In the genomic region with DNA sequence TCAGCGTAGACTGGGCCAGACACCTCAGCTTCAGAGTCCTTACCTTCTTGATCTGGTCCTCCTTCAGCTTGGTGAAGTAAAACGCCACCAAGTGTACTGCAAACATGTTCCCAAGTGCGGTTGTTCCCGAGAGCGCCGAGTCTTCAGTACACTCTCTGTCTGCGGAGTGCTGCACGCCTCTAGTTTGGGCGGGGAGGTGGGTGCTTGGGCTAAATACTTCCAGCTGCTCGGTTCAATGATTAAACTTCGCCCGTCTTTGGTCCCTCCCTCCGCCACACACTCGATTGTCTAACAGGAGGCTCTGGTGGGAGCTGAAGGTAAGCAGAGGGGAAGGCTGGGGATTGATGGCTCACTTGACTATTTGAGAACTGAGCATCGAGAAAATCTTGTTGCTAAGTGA, we compare ENCODE assay signal across 11 mouse cellular contexts. TPM values are rescaled to one million over a fixed set of nuclear protein-coding genes. Genes with fewer than 3 reads are reported as not detected.
DNase-seq lines count a peak whose midpoint lies in the region; ATAC-seq and TF ChIP-seq lines count a peak whose summit lies in the region.
"Had no signal": no experiment of that assay in that cellular context is flagged by ENCODE, and none has a peak within 500 bp of the region (broad histone marks: within the 10 kb centered on the region; RNA-seq: fewer than 3 reads in every experiment).

A gene (minus strand): TSS at position 237 of the 400 bp plus-strand sequence.

- peak within 1 kb of the TSS; percentile 52 for H3K9ac ChIP-seq in embryonic facial prominence, embryonic 13.5 days
- no peak within 1 kb of the TSS for H3K9ac ChIP-seq in lung, postnatal 0 days (replicated peaks; ENCODE audit: low read depth)

- TF ChIP-seq EP300 in lung, postnatal 0 days (IDR thresholded peaks at IDR 0.05): peak; percentile 59; the same call in 1 of the 2 replicates

- H3K4me1 ChIP-seq in embryonic facial prominence, embryonic 13.5 days: peaks cover 18% of the 10 kb centered on the region
- H3K4me1 ChIP-seq in lung, postnatal 0 days (ENCODE audit: insufficient read depth, low read depth, low read length): peaks cover 8% of the 10 kb centered on the region; the same call in 1 of the 2 replicates

- TF ChIP-seq CTCF in lung, postnatal 0 days (IDR thresholded peaks at IDR 0.05): no peak

- no peak for ATAC-seq in embryonic facial prominence, embryonic 13.5 days (ENCODE audit: insufficient number of reproducible peaks, insufficient read depth, low FRiP score, low TSS enrichment, low read depth)
- peak; percentile 81 for ATAC-seq in lung, postnatal 0 days

- no peaks in the 10 kb centered on the region for H3K9me3 ChIP-seq in embryonic facial prominence, embryonic 13.5 days
- H3K9me3 ChIP-seq in lung, postnatal 0 days (ENCODE audit: low read length): no peaks in the 10 kb centered on the region

- H3K27ac ChIP-seq in embryonic facial prominence, embryonic 13.5 days: no peak within 1 kb of the TSS
- peak within 1 kb of the TSS; percentile 66; the same call in 1 of the 2 replicates for H3K27ac ChIP-seq in lung, postnatal 0 days (ENCODE audit: low read length)

- peak within 1 kb of the TSS; percentile 5; the same call in 1 of the 2 replicates for H3K4me3 ChIP-seq in embryonic facial prominence, embryonic 13.5 days
- no peak within 1 kb of the TSS for H3K4me3 ChIP-seq in lung, postnatal 0 days (ENCODE audit: low read depth, low read length)

- H3K27me3 ChIP-seq in embryonic facial prominence, embryonic 13.5 days: no peaks in the 10 kb centered on the region
- no peaks in the 10 kb centered on the region for H3K27me3 ChIP-seq in lung, postnatal 0 days (replicated peaks; ENCODE audit: insufficient read depth, low read length)

- H3K4me2 ChIP-seq in embryonic facial prominence, embryonic 13.5 days: peak within 1 kb of the TSS; percentile 37
- 0 out of 2 replicates have a peak within 1 kb of the TSS, but pooled peaks have one; percentile 5 for H3K4me2 ChIP-seq in lung, postnatal 0 days (replicated peaks; ENCODE audit: low read depth, low read length)

- no peaks in the 10 kb centered on the region for H3K36me3 ChIP-seq in embryonic facial prominence, embryonic 13.5 days
- no peaks in the 10 kb centered on the region for H3K36me3 ChIP-seq in lung, postnatal 0 days (ENCODE audit: insufficient read depth, low read length)

- DNase-seq in ZHBTc4 (ENCODE audit: low read depth, low spot score) (peak; percentile 46), MN1 (ENCODE audit: low spot score) (no peak)
- DNase-seq in large intestine, adult 2 months (ENCODE audit: low read depth, low spot score): no peak
- peak; percentile 81 for DNase-seq in lung, postnatal 0 days (ENCODE audit: low spot score)
- DNase-seq in gastrocnemius, adult 18-20 months (ENCODE audit: low spot score): no peak
- DNase-seq in cerebellum, postnatal 4 days (ENCODE audit: low spot score in 2 of 2): no peak
- DNase-seq: cerebellum, adult 9-11 months; gastrocnemius, postnatal 36 days; spleen, adult 18-20 months had no signal

- 25% methylated on average over 15 of the region's 15 CpGs for WGBS in embryonic facial prominence, embryonic 13.5 days
- 16% methylated on average over 15 of the region's 15 CpGs for WGBS in large intestine, adult 2 months
- WGBS in lung, postnatal 0 days: 36% methylated on average over 15 of the region's 15 CpGs

RNA-seq across cellular contexts. Expression of the gene that starts here (rescaled TPM):
- 0.46 and 1.0 TPM in 2 replicates for polyA plus RNA-seq in embryonic facial prominence, embryonic 13.5 days (2015; fragmentation: Nextera tagmentation; extraction: Ambion mirVana)
- 60.3 and 131 TPM in 2 replicates for polyA plus RNA-seq in large intestine, adult 2 months (2012; rRNA removed)
- 6.2 and 8.1 TPM in 2 replicates for polyA plus RNA-seq in lung, postnatal 0 days (2015; fragmentation: Nextera tagmentation; extraction: Ambion mirVana)
- total RNA-seq in gastrocnemius, adult 18-20 months (2021): not detected
- total RNA-seq: gastrocnemius, postnatal 36 days; monocyte, adult 5-6 weeks had no signal

Comparison
In these comparisons a context has a peak if more than half of its experiments do, and no peak if none do; other contexts are left out.
1. DNase-seq: peak in ZHBTc4 (single experiment) and lung, postnatal 0 days (single experiment); none in large intestine, adult 2 months (single experiment), gastrocnemius, adult 18-20 months (single experiment), MN1 (single experiment) and cerebellum, postnatal 4 days (0 of 2).